In the genomic region with DNA sequence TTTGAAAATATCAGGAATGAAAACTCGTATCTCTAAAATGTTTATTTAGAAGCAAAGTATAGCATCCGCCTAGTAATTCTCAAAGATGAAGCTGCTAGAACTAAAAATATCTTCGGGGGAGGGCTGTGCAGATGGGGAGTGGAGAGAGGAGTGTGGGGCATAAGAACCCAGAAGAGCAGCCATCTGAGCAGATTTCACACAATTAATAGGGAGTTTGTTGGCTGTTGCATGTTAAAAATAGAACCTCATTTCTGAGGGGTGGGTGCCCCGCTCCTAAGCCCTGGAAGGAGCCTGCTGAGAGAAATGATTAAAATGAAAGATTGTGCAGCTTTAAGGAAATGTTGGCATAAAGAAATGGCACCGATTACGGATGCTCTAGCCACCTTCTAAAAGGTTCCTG, we compare ENCODE assay signal across 13 mouse cellular contexts.
A peak's percentile ranks its signal among the peaks of the same experiment; 100 is the strongest.
DNase-seq lines count a peak whose midpoint lies in the region; ATAC-seq lines count a peak whose summit lies in the region.
"Had no signal": no experiment of that assay in that cellular context is flagged by ENCODE, and none has a peak within 500 bp of the region (broad histone marks: within the 10 kb centered on the region; RNA-seq: fewer than 3 reads in every experiment).

No protein-coding gene starts in this region.

- H3K4me1 ChIP-seq in midbrain, embryonic 13.5 days (replicated peaks), result no peaks in the 10 kb centered on the region
- H3K4me1 ChIP-seq: embryonic facial prominence, embryonic 15.5 days; heart, embryonic 10.5 days; liver, embryonic 12.5 days had no signal

- H3K36me3 ChIP-seq in midbrain, embryonic 13.5 days, result no peaks in the 10 kb centered on the region
- H3K36me3 ChIP-seq: embryonic facial prominence, embryonic 15.5 days; heart, embryonic 10.5 days; liver, embryonic 12.5 days had no signal

- H3K9me3 ChIP-seq in midbrain, embryonic 13.5 days, result no peaks in the 10 kb centered on the region
- H3K9me3 ChIP-seq: embryonic facial prominence, embryonic 15.5 days; heart, embryonic 10.5 days; liver, embryonic 12.5 days had no signal

- H3K4me2 ChIP-seq in midbrain, embryonic 13.5 days (replicated peaks), result no peak overlapping the region
- H3K4me2 ChIP-seq: embryonic facial prominence, embryonic 15.5 days; liver, embryonic 12.5 days had no signal

- ATAC-seq in midbrain, embryonic 13.5 days, result no peak
- ATAC-seq: liver, embryonic 12.5 days had no signal

- WGBS in midbrain, embryonic 13.5 days, result 88% methylated on average over 6 of the region's 6 CpGs

- no peak overlapping the region for H3K4me3 ChIP-seq in midbrain, embryonic 13.5 days (replicated peaks)
- H3K4me3 ChIP-seq: embryonic facial prominence, embryonic 15.5 days; heart, embryonic 10.5 days; liver, embryonic 12.5 days had no signal

- H3K27me3 ChIP-seq in midbrain, embryonic 13.5 days, result no peaks in the 10 kb centered on the region
- H3K27me3 ChIP-seq: embryonic facial prominence, embryonic 15.5 days; liver, embryonic 12.5 days had no signal

- peak; percentile 46 to 75 for DNase-seq in layer of hippocampus, adult 18-20 months (ENCODE audit: low spot score in 2 of 2)
- DNase-seq in layer of hippocampus, postnatal 25 days (ENCODE audit: extremely low spot score in 1 of 2, low spot score in 1 of 2), result no peak
- DNase-seq in cerebellum, adult 11 months, result peak; percentile 7
- peak; percentile 35 to 44 for DNase-seq in cerebellum, postnatal 25 days
- peak; percentile 20 to 51 for DNase-seq in layer of hippocampus, postnatal 36 days
- no peak for DNase-seq in gastrocnemius, postnatal 14 days
- DNase-seq in spleen, postnatal 10 days (ENCODE audit: low spot score in 2 of 2), result no peak
- DNase-seq: kidney, adult 2 months; thymus, postnatal 36 days had no signal

- intact Hi-C loops in gastrocnemius, postnatal 14 days (cut with DNase I; ENCODE audit: low total_unique reads), result no loop called here

- H3K27ac ChIP-seq in midbrain, embryonic 13.5 days, result no peak overlapping the region
- H3K27ac ChIP-seq: embryonic facial prominence, embryonic 15.5 days; heart, embryonic 10.5 days; liver, embryonic 12.5 days had no signal

- H3K9ac ChIP-seq in midbrain, embryonic 13.5 days (replicated peaks), result no peak overlapping the region
- H3K9ac ChIP-seq: embryonic facial prominence, embryonic 15.5 days; liver, embryonic 12.5 days had no signal

Comparison
In these comparisons a context has a peak if more than half of its experiments do, and no peak if none do; other contexts are left out.
1. DNase-seq: peak in layer of hippocampus, adult 18-20 months (2 of 2), cerebellum, adult 11 months (single experiment), cerebellum, postnatal 25 days (2 of 2) and layer of hippocampus, postnatal 36 days (2 of 2); none in layer of hippocampus, postnatal 25 days (0 of 2), gastrocnemius, postnatal 14 days (single experiment) and spleen, postnatal 10 days (0 of 2).